Mouse (Mus musculus) lung, postnatal 0 days (tissue): ENCODE data around the gene Dctn5. TPM values are rescaled to one million over a fixed set of nuclear protein-coding genes. Genes with fewer than 3 reads are reported as not detected.
A peak's percentile ranks its signal among the peaks of the same experiment; 100 is the strongest.

Experiments
- ATAC-seq: fragments of 200-750 bp; cut with Nextera tagmentation; 2 replicates; pipeline ENCODE4 v1.8.0; 2017; ENCODE audit warnings: moderate library complexity
- DNase-seq: peaks from one replicate; pipeline ENCODE4 v3.0.0-alpha.2; 2016; ENCODE audit warnings: low spot score
- H3K27ac ChIP-seq: fragments of 300-500 bp; sonication (generic); 2 replicates; pipeline ENCODE4 v1.5.1; 2014; ENCODE audit warnings: antibody characterized with exemption, mild to moderate bottlenecking, low read length, mixed read lengths
- H3K27me3 ChIP-seq: fragments of 300-500 bp; sonication (generic); replicated peaks from 2 replicates; pipeline ENCODE4 v1.6.1; 2014; ENCODE audit warnings: low read length, mixed read lengths; ENCODE audit not compliant: insufficient read depth
- H3K36me3 ChIP-seq: fragments of 300-500 bp; sonication (generic); 2 replicates; pipeline ENCODE4 v1.6.1; 2014; ENCODE audit warnings: low read length, mixed read lengths; ENCODE audit not compliant: insufficient read depth
- H3K4me1 ChIP-seq: fragments of 300-500 bp; sonication (generic); 2 replicates; pipeline ENCODE4 v1.6.1; 2014; ENCODE audit warnings: antibody characterized with exemption, low read depth, low read length, mixed read lengths; ENCODE audit not compliant: insufficient read depth
- H3K4me2 ChIP-seq: fragments of 300-500 bp; sonication (generic); replicated peaks from 2 replicates; pipeline ENCODE4 v1.6.1; 2014; ENCODE audit warnings: low read depth, mild to moderate bottlenecking, low read length, moderate library complexity, mixed read lengths
- H3K4me3 ChIP-seq: fragments of 300-500 bp; sonication (generic); 2 replicates; pipeline ENCODE4 v1.5.1; 2014; ENCODE audit warnings: low read depth, low read length
- H3K9ac ChIP-seq: fragments of 300-500 bp; sonication (generic); replicated peaks from 2 replicates; pipeline ENCODE4 v1.6.1; 2014; ENCODE audit warnings: low read depth, mild to moderate bottlenecking
- H3K9me3 ChIP-seq: fragments of 300-500 bp; sonication (generic); 2 replicates; pipeline ENCODE4 v1.6.1; 2016; ENCODE audit warnings: low read length, mixed read lengths
- CTCF ChIP-seq: IDR thresholded peaks from 2 replicates; pipeline ENCODE4 v1.5.1; 2016; ENCODE audit warnings: antibody characterized with exemption, mild to moderate bottlenecking
- EP300 ChIP-seq: IDR thresholded peaks from 2 replicates; pipeline ENCODE4 v1.6.1; 2016; ENCODE audit warnings: antibody characterized with exemption, mild to moderate bottlenecking, control low read depth
- WGBS: fragments of 180-500 bp; shearing (Covaris S2); extraction: QIAGEN DNeasy Blood & Tissue Kit; methylation state at CpG from one replicate; pipeline ENCODE4 v1.1.7; 2014; 5-methylcytosine and 5-hydroxymethylcytosine counted together
- polyA plus RNA-seq: library from polyadenylated mRNA; unstranded; fragments of >200 nt; fragmentation: Nextera tagmentation; extraction: Ambion mirVana; gene quantifications from 2 replicates; pipeline ENCODE4 v1.2.1, GENCODE M21; 2015

The Dctn5 gene
- polyA plus RNA-seq, 1 experiment from 2014 or later = 72.9 TPM

- H3K9ac ChIP-seq = no peak overlapping the region
- H3K4me1 ChIP-seq = no peaks in the 10 kb centered on the region
- H3K4me2 ChIP-seq = no peak overlapping the region
- WGBS = 80% methylated on average over 7 of the region's 7 CpGs
- no peak overlapping the region for H3K4me3 ChIP-seq
- no peak overlapping the region for H3K27ac ChIP-seq
- H3K36me3 ChIP-seq = no peaks in the 10 kb centered on the region
- no peak for TF ChIP-seq CTCF
- no peak for TF ChIP-seq EP300
- H3K9me3 ChIP-seq = no peaks in the 10 kb centered on the region
- no peaks in the 10 kb centered on the region for H3K27me3 ChIP-seq
- DNase-seq (no peak), ATAC-seq (no peak)
Measured at GRCm38 (mm10) chr7:122180720-122181119, 47.9 kb downstream of the Dctn5 start.

DNA sequence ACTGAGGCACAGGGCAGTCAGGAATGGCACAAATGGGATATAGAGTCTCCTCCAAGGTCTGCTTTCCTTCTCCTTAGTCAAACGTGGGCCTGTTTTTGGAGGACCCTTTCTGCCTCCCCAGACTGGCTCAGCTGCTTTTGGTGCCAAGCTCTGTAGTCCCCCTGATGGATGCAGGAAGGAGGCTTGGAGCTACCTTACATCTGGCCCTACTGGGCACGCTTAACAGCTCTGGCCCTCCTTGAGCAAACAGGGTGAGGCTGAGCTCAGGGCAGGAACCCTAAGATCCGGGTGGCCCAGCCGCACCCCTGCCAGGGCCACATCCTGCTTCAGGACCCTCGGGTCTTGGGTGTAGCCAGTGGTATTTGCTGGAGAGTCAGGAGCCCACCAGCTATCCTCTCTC is 51.7 kb downstream of the Dctn5 start:
- ATAC-seq (no peak), DNase-seq (no peak)
- Histone ChIP-seq H3K4me3 (no peak overlapping the region), H3K27ac (no peak overlapping the region), H3K9me3 (no peaks in the 10 kb centered on the region), H3K27me3 (no peaks in the 10 kb centered on the region), H3K36me3 (no peaks in the 10 kb centered on the region), H3K9ac (no peak overlapping the region), H3K4me1 (no peaks in the 10 kb centered on the region), H3K4me2 (no peak overlapping the region)
- WGBS = 44% methylated on average over 5 of the region's 5 CpGs
- TF ChIP-seq CTCF (no peak), EP300 (no peak)

- H3K4me3 ChIP-seq = no peak within 1 kb of the TSS
Measured at GRCm38 (mm10) chr7:122186043-122186442, 53.2 kb downstream of the Dctn5 start, which contains the start of gene Ern2. TSS of gene Ern2 (minus strand) at chr7:122186207.

DNA sequence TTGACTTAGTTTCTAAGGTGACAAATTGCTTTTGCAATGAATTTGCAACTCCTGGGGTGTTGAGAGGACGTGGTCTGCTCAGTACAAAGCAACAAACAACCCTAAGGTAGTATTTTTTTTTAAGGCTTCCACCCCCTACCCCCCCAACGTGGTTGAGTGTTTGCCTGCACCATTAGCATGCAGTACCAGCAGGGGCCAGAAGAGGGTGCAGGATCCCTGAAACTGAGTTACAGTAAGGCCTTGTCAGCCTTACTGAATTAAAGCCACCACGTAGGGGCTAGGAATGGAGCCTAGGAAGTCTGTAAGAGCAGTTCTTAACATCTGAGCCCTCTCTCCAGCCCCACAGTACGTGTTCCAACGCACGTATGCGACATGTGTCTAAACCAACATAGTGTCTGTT is 56.6 kb downstream of the Dctn5 start:
- no peak overlapping the region for H3K27ac ChIP-seq
- WGBS = 25% methylated on average over 7 of the region's 7 CpGs
- TF ChIP-seq CTCF (peak; percentile 86), EP300 (no peak)
- no peak overlapping the region for H3K4me3 ChIP-seq
- H3K4me1 ChIP-seq = no peaks in the 10 kb centered on the region
- no peak overlapping the region for H3K9ac ChIP-seq
- peak; percentile 56 for DNase-seq
- no peak overlapping the region for H3K4me2 ChIP-seq
- H3K36me3 ChIP-seq = no peaks in the 10 kb centered on the region
- ATAC-seq = no peak; the same call in 1 of the 2 replicates
- no peaks in the 10 kb centered on the region for H3K27me3 ChIP-seq
- no peaks in the 10 kb centered on the region for H3K9me3 ChIP-seq

More at GRCm38 (mm10) chr7:122186043-122186442, 53.2 kb downstream of the Dctn5 start, which contains the start of gene Ern2:
- Histone ChIP-seq H3K9ac (no peak within 1 kb of the TSS), H3K9me3 (no peaks in the 10 kb centered on the region), H3K4me2 (no peak within 1 kb of the TSS), H3K27me3 (no peaks in the 10 kb centered on the region), H3K27ac (no peak within 1 kb of the TSS), H3K36me3 (no peaks in the 10 kb centered on the region), H3K4me1 (no peaks in the 10 kb centered on the region)
- no peak for ATAC-seq
- no peak for DNase-seq
- WGBS = 10% methylated on average over 17 of the region's 17 CpGs
- TF ChIP-seq EP300 = no peak
- no peak for TF ChIP-seq CTCF

GRCm38 (mm10) chr7:122191097-122191496 is 58.3 kb downstream of the Dctn5 start:
- Histone ChIP-seq H3K4me1 (no peaks in the 10 kb centered on the region), H3K27me3 (no peaks in the 10 kb centered on the region), H3K36me3 (no peaks in the 10 kb centered on the region), H3K27ac (no peak overlapping the region), H3K9ac (no peak overlapping the region), H3K4me3 (no peak overlapping the region), H3K9me3 (no peaks in the 10 kb centered on the region), H3K4me2 (no peak overlapping the region)
- 65% methylated on average over 10 of the region's 10 CpGs for WGBS
- no peak for DNase-seq
- TF ChIP-seq CTCF = no peak
- no peak for TF ChIP-seq EP300
- no peak for ATAC-seq

DNA sequence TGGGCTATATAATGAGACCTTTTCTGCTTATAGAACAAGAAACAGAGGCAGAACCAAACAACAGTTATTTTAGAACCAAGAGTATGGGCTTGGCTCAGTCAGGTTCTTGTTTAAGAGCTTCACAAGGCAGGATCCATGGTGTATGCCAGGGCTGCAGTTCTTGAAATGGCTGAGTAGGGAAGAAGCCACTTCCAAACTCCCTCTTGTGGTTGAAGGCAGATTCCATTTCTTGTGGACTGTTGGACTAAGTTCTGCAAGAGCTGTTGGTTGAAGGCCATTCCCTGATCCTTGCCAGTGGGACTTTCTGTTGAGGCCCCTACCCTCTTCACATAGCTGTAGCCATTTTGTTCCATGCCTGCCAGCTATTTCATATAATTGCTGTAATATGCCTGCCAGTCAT is 61.1 kb downstream of the Dctn5 start:
- Histone ChIP-seq H3K4me3 (no peak overlapping the region), H3K36me3 (no peaks in the 10 kb centered on the region), H3K4me2 (no peak overlapping the region), H3K9ac (no peak overlapping the region), H3K27ac (no peak overlapping the region), H3K27me3 (no peaks in the 10 kb centered on the region), H3K4me1 (no peaks in the 10 kb centered on the region), H3K9me3 (no peaks in the 10 kb centered on the region)
- peak; percentile 26; the same call in 1 of the 2 replicates for TF ChIP-seq CTCF
- no peak for TF ChIP-seq EP300
- ATAC-seq (no peak), DNase-seq (no peak)

- no peak for ATAC-seq
Measured at GRCm38 (mm10) chr7:122196771-122197170, 63.9 kb downstream of the Dctn5 start.

More at GRCm38 (mm10) chr7:122196771-122197170, 63.9 kb downstream of the Dctn5 start:
- Histone ChIP-seq H3K4me1 (no peaks in the 10 kb centered on the region), H3K9me3 (no peaks in the 10 kb centered on the region), H3K36me3 (no peaks in the 10 kb centered on the region), H3K4me3 (no peak overlapping the region), H3K4me2 (no peak overlapping the region), H3K27me3 (no peaks in the 10 kb centered on the region), H3K27ac (no peak overlapping the region), H3K9ac (no peak overlapping the region)
- TF ChIP-seq EP300 (no peak), CTCF (no peak)
- WGBS = 68% methylated on average over 9 of the region's 9 CpGs
- DNase-seq = no peak
